Mouse (Mus musculus) adrenal gland, postnatal 14 days (tissue): Measurements from ENCODE around the gene Krt2. TPM values are rescaled to one million over a fixed set of nuclear protein-coding genes. Genes with fewer than 3 reads are reported as not detected.

ENCODE experiments used
- DNase-seq: peaks from one replicate; pipeline ENCODE4 v3.0.0; 2021; ENCODE audit warnings: mixed read lengths
- long read RNA-seq, 2 experiments: library from polyadenylated mRNA; stranded (forward); transcript quantifications; one replicate each; pipeline ENCODE4 v2.0.0; 2021
- total RNA-seq: library from RNA; stranded (reverse); gene quantifications from 2 replicates; pipeline ENCODE4 v1.2.3, GENCODE M21; 2021

The Krt2 gene
- total RNA-seq = not detected in 2 replicates
- long read RNA-seq, experiment 1 = 0 reads
- long read RNA-seq, experiment 2 = 0 reads

- no peak for DNase-seq
These were observed at the start of gene Krt2 for GRCm38 (mm10) chr15:101817875-101818274. Gene Krt2, minus strand, starts transcription at chr15:101818169.

GRCm38 (mm10) chr15:101866754-101867153 is 48.8 kb upstream of the Krt2 start:
- no peak for DNase-seq

GRCm38 (mm10) chr15:101860421-101861130 is 42.6 kb upstream of the Krt2 start:
- DNase-seq = peak; percentile 19

GRCm38 (mm10) chr15:101859735-101860170 is 41.8 kb upstream of the Krt2 start:
- peak; percentile 67 for DNase-seq

GRCm38 (mm10) chr15:101858673-101859425 is 40.9 kb upstream of the Krt2 start:
- DNase-seq = no peak

- no peak for DNase-seq
These were observed 38.7 kb upstream of the Krt2 start for GRCm38 (mm10) chr15:101856696-101857095.

- no peak for DNase-seq
These were observed 37.8 kb upstream of the Krt2 start for GRCm38 (mm10) chr15:101855732-101856131.

GRCm38 (mm10) chr15:101854294-101854693 is 36.3 kb upstream of the Krt2 start:
- DNase-seq = no peak

GRCm38 (mm10) chr15:101852571-101852970 is 34.6 kb upstream of the Krt2 start:
- DNase-seq = no peak

- DNase-seq = no peak
These were observed 32.7 kb upstream of the Krt2 start, which contains the start of gene Krt1 for GRCm38 (mm10) chr15:101850694-101851093. Gene Krt1, minus strand, starts transcription at chr15:101850794.

GRCm38 (mm10) chr15:101845971-101846403 is 28.0 kb upstream of the Krt2 start:
- DNase-seq = peak; percentile 74

GRCm38 (mm10) chr15:101843192-101843591 is 25.2 kb upstream of the Krt2 start:
- DNase-seq = no peak

GRCm38 (mm10) chr15:101834784-101835328 is 16.9 kb upstream of the Krt2 start:
- no peak for DNase-seq

- peak; percentile 77 for DNase-seq
These were observed 15.2 kb upstream of the Krt2 start for GRCm38 (mm10) chr15:101833131-101833530.

- DNase-seq = no peak
These were observed 11.5 kb upstream of the Krt2 start for GRCm38 (mm10) chr15:101829441-101829840.

- no peak for DNase-seq
These were observed 3.8 kb upstream of the Krt2 start for GRCm38 (mm10) chr15:101821786-101822185.

- DNase-seq = no peak
These were observed 14.7 kb downstream of the Krt2 start for GRCm38 (mm10) chr15:101803052-101803822.

GRCm38 (mm10) chr15:101802296-101802835 is 15.6 kb downstream of the Krt2 start, which contains the start of gene Krt73:
Gene Krt73, minus strand, starts transcription at chr15:101802346.
- no peak for DNase-seq

- DNase-seq = no peak
These were observed 27.1 kb downstream of the Krt2 start for GRCm38 (mm10) chr15:101790867-101791266.

GRCm38 (mm10) chr15:101786360-101786759 is 31.6 kb downstream of the Krt2 start, which contains the start of gene Krt72:
Gene Krt72, minus strand, starts transcription at chr15:101786460.
- DNase-seq = no peak

GRCm38 (mm10) chr15:101773420-101773819 is 44.5 kb downstream of the Krt2 start:
- no peak for DNase-seq

- DNase-seq = peak; percentile 88
These were observed 45.3 kb downstream of the Krt2 start for GRCm38 (mm10) chr15:101772711-101773081.
